Mouse (Mus musculus) brain, embryonic 18.5 days (tissue): Measurements from ENCODE around the gene Yes1.
"Not testable (repeated sequence)": the region's sequence is repeated elsewhere in the genome, so short reads cannot be mapped to it uniquely, and the experiment has no call there.

Source experiments
- DNase-seq: peaks from one replicate; pipeline ENCODE4 v3.0.0-alpha.2; 2012; ENCODE audit warnings: low read depth, low spot score

Yes1 gene

GRCm38 (mm10) chr5:32706226-32706780, 95.3 kb downstream of the Yes1 start:
- no peak for DNase-seq

GRCm38 (mm10) chr5:32711485-32711884, 100.5 kb downstream of the Yes1 start:
- DNase-seq: no peak

- no peak for DNase-seq
Measured at GRCm38 (mm10) chr5:32712221-32713041, 101.5 kb downstream of the Yes1 start.

GRCm38 (mm10) chr5:32713042-32713702, 102.2 kb downstream of the Yes1 start:
- DNase-seq: no peak

GRCm38 (mm10) chr5:32713703-32714467, 102.9 kb downstream of the Yes1 start:
- peak; percentile 99 for DNase-seq

GRCm38 (mm10) chr5:32717726-32718125, 106.8 kb downstream of the Yes1 start:
- no peak for DNase-seq

- DNase-seq: no peak
Measured at GRCm38 (mm10) chr5:32718916-32719315, 107.9 kb downstream of the Yes1 start.

GRCm38 (mm10) chr5:32720416-32720815, 109.4 kb downstream of the Yes1 start:
- no peak for DNase-seq

GRCm38 (mm10) chr5:32721316-32721715, 110.3 kb downstream of the Yes1 start:
- no peak for DNase-seq

- no peak for DNase-seq
Measured at GRCm38 (mm10) chr5:32722263-32722662, 111.3 kb downstream of the Yes1 start.

GRCm38 (mm10) chr5:32722711-32723110, 111.7 kb downstream of the Yes1 start:
- not testable (repeated sequence) for DNase-seq

- no peak for DNase-seq
Measured at GRCm38 (mm10) chr5:32723981-32724380, 113.0 kb downstream of the Yes1 start.

- DNase-seq: not testable (repeated sequence)
Measured at GRCm38 (mm10) chr5:32725397-32725796, 114.4 kb downstream of the Yes1 start.

GRCm38 (mm10) chr5:32728300-32728699, 117.3 kb downstream of the Yes1 start:
- no peak for DNase-seq

GRCm38 (mm10) chr5:32728851-32729250, 117.9 kb downstream of the Yes1 start:
- DNase-seq: no peak

- not testable (repeated sequence) for DNase-seq
Measured at GRCm38 (mm10) chr5:32733892-32734291, 122.9 kb downstream of the Yes1 start.

GRCm38 (mm10) chr5:32735779-32736178, 124.8 kb downstream of the Yes1 start:
- no peak for DNase-seq
